Mouse (Mus musculus) heart, embryonic 10.5 days (tissue): ENCODE data around the gene Nupr1. TPM values are rescaled to one million over a fixed set of nuclear protein-coding genes. Genes with fewer than 3 reads are reported as not detected.
"Not testable (repeated sequence)": the region's sequence is repeated elsewhere in the genome, so short reads cannot be mapped to it uniquely, and the experiment has no call there.

Experiments used
- DNase-seq: peaks from one replicate; pipeline ENCODE4 v3.0.0-alpha.2; 2017; ENCODE audit warnings: low spot score
- H3K27ac ChIP-seq: fragments of 300-500 bp; sonication (generic); 2 replicates; pipeline ENCODE4 v1.5.1; 2016; ENCODE audit warnings: mild to moderate bottlenecking
- H3K27me3 ChIP-seq: fragments of 300-500 bp; sonication (generic); 2 replicates; pipeline ENCODE4 v1.6.1; 2016; ENCODE audit warnings: mild to moderate bottlenecking; ENCODE audit not compliant: poor library complexity, insufficient read depth, severe bottlenecking
- H3K36me3 ChIP-seq: fragments of 300-500 bp; sonication (generic); 2 replicates; pipeline ENCODE4 v1.6.1; 2016; ENCODE audit warnings: mild to moderate bottlenecking, moderate library complexity
- H3K4me1 ChIP-seq: fragments of 300-500 bp; sonication (generic); 2 replicates; pipeline ENCODE4 v1.6.1; 2016; ENCODE audit warnings: mild to moderate bottlenecking
- H3K4me3 ChIP-seq: fragments of 300-500 bp; sonication (generic); 2 replicates; pipeline ENCODE4 v1.5.1; 2016; ENCODE audit warnings: mild to moderate bottlenecking, moderate library complexity
- H3K9me3 ChIP-seq: fragments of 300-500 bp; sonication (generic); 2 replicates; pipeline ENCODE4 v1.6.1; 2016; ENCODE audit warnings: mild to moderate bottlenecking, moderate library complexity
- WGBS: fragments of 180-500 bp; shearing (Covaris S2); methylation state at CpG from one replicate; pipeline ENCODE4 v1.1.7; 2016; 5-methylcytosine and 5-hydroxymethylcytosine counted together
- polyA plus RNA-seq: library from polyadenylated mRNA; unstranded; fragments of >200 nt; fragmentation: Nextera tagmentation; extraction: Ambion mirVana; gene quantifications from 2 replicates; pipeline ENCODE4 v1.2.1, GENCODE M21; 2016

Gene Nupr1
- polyA plus RNA-seq, 1 experiment from 2014 or later: 1.2 TPM

GRCm38 (mm10) chr7:126659771-126660170 lies 29.1 kb upstream of the Nupr1 start:
- Histone ChIP-seq H3K4me3 (no peak overlapping the region), H3K36me3 (peaks cover 18% of the 10 kb centered on the region), H3K27ac (no peak overlapping the region), H3K27me3 (no peaks in the 10 kb centered on the region), H3K4me1 (no peaks in the 10 kb centered on the region), H3K9me3 (no peaks in the 10 kb centered on the region)
- DNase-seq: no peak
- WGBS: 87% methylated on average over 3 of the region's 3 CpGs

GRCm38 (mm10) chr7:126657522-126657921 lies 26.9 kb upstream of the Nupr1 start:
- DNase-seq: no peak
- H3K4me1 ChIP-seq: no peaks in the 10 kb centered on the region
- H3K4me3 ChIP-seq: no peak overlapping the region
- H3K27ac ChIP-seq: no peak overlapping the region
- H3K36me3 ChIP-seq: peaks cover 3% of the 10 kb centered on the region; the same call in 1 of the 2 replicates
- no peaks in the 10 kb centered on the region for H3K9me3 ChIP-seq
- WGBS: 93% methylated on average over 1 of the region's 1 CpGs
- no peaks in the 10 kb centered on the region for H3K27me3 ChIP-seq

- Histone ChIP-seq H3K27ac (no peak overlapping the region), H3K27me3 (no peaks in the 10 kb centered on the region), H3K4me1 (no peaks in the 10 kb centered on the region), H3K36me3 (no peaks in the 10 kb centered on the region), H3K9me3 (no peaks in the 10 kb centered on the region), H3K4me3 (no peak overlapping the region)
- WGBS: 86% methylated on average over 3 of the region's 3 CpGs
- no peak for DNase-seq
These were observed 25.0 kb upstream of the Nupr1 start for GRCm38 (mm10) chr7:126655695-126656094.

- H3K4me1 ChIP-seq: peaks cover 11% of the 10 kb centered on the region
- H3K27me3 ChIP-seq: no peaks in the 10 kb centered on the region
- DNase-seq: no peak
- 77% methylated on average over 2 of the region's 2 CpGs for WGBS
- H3K9me3 ChIP-seq: no peaks in the 10 kb centered on the region
- H3K4me3 ChIP-seq: no peak overlapping the region
- no peaks in the 10 kb centered on the region for H3K36me3 ChIP-seq
- H3K27ac ChIP-seq: no peak overlapping the region
These were observed 23.3 kb upstream of the Nupr1 start for GRCm38 (mm10) chr7:126653991-126654390.

GRCm38 (mm10) chr7:126650852-126651251 lies 20.2 kb upstream of the Nupr1 start:
- H3K4me1 ChIP-seq: peaks cover 11% of the 10 kb centered on the region
- H3K27me3 ChIP-seq: no peaks in the 10 kb centered on the region
- no peak overlapping the region for H3K4me3 ChIP-seq
- WGBS: 44% methylated on average over 2 of the region's 2 CpGs
- no peaks in the 10 kb centered on the region for H3K36me3 ChIP-seq
- no peak for DNase-seq
- no peak overlapping the region for H3K27ac ChIP-seq
- H3K9me3 ChIP-seq: no peaks in the 10 kb centered on the region

- Histone ChIP-seq H3K27ac (peak within 1 kb of the TSS; percentile 89), H3K27me3 (no peaks in the 10 kb centered on the region), H3K4me1 (peaks cover 11% of the 10 kb centered on the region), H3K4me3 (peak within 1 kb of the TSS; percentile 68), H3K36me3 (no peaks in the 10 kb centered on the region), H3K9me3 (no peaks in the 10 kb centered on the region)
- DNase-seq: peak; percentile 94
- 1% methylated on average over 57 of the region's 57 CpGs for WGBS
These were observed 18.8 kb upstream of the Nupr1 start, which contains the start of gene Sgf29 for GRCm38 (mm10) chr7:126649231-126650051. Gene Sgf29, plus strand, starts transcription at chr7:126649309.

GRCm38 (mm10) chr7:126648486-126648885 lies 17.8 kb upstream of the Nupr1 start:
- H3K4me3 ChIP-seq: peak overlapping the region; percentile 68
- H3K4me1 ChIP-seq: peaks cover 11% of the 10 kb centered on the region
- no peaks in the 10 kb centered on the region for H3K36me3 ChIP-seq
- WGBS: 71% methylated on average over 4 of the region's 4 CpGs
- DNase-seq: no peak
- H3K27me3 ChIP-seq: no peaks in the 10 kb centered on the region
- H3K9me3 ChIP-seq: no peaks in the 10 kb centered on the region
- H3K27ac ChIP-seq: no peak overlapping the region

- Histone ChIP-seq H3K27ac (no peak overlapping the region), H3K9me3 (no peaks in the 10 kb centered on the region), H3K4me3 (no peak overlapping the region), H3K4me1 (peaks cover 11% of the 10 kb centered on the region), H3K27me3 (no peaks in the 10 kb centered on the region), H3K36me3 (no peaks in the 10 kb centered on the region)
- no peak for DNase-seq
- WGBS: 58% methylated on average over 5 of the region's 5 CpGs
These were observed 15.0 kb upstream of the Nupr1 start for GRCm38 (mm10) chr7:126645708-126646107.

GRCm38 (mm10) chr7:126644914-126645313 lies 14.3 kb upstream of the Nupr1 start:
- Histone ChIP-seq H3K27ac (no peak overlapping the region), H3K27me3 (no peaks in the 10 kb centered on the region), H3K4me3 (no peak overlapping the region), H3K4me1 (peaks cover 6% of the 10 kb centered on the region), H3K9me3 (no peaks in the 10 kb centered on the region), H3K36me3 (no peaks in the 10 kb centered on the region)
- DNase-seq: no peak

- Histone ChIP-seq H3K4me3 (no peak overlapping the region), H3K4me1 (peaks cover under 1% of the 10 kb centered on the region; the same call in 1 of the 2 replicates), H3K36me3 (no peaks in the 10 kb centered on the region), H3K27ac (no peak overlapping the region), H3K9me3 (no peaks in the 10 kb centered on the region), H3K27me3 (no peaks in the 10 kb centered on the region)
- 70% methylated on average over 3 of the region's 3 CpGs for WGBS
- no peak for DNase-seq
These were observed 13.7 kb upstream of the Nupr1 start for GRCm38 (mm10) chr7:126644345-126644744.

- 61% methylated on average over 3 of the region's 3 CpGs for WGBS
- H3K27me3 ChIP-seq, H3K4me1 ChIP-seq, H3K36me3 ChIP-seq, H3K27ac ChIP-seq, H3K4me3 ChIP-seq, DNase-seq, H3K9me3 ChIP-seq: not testable (repeated sequence)
These were observed 12.6 kb upstream of the Nupr1 start for GRCm38 (mm10) chr7:126643244-126643617.

- no peaks in the 10 kb centered on the region for H3K27me3 ChIP-seq
- no peaks in the 10 kb centered on the region for H3K9me3 ChIP-seq
- H3K36me3 ChIP-seq: no peaks in the 10 kb centered on the region
- no peaks in the 10 kb centered on the region for H3K4me1 ChIP-seq
- H3K27ac ChIP-seq: no peak overlapping the region
- H3K4me3 ChIP-seq: no peak overlapping the region
- no peak for DNase-seq
- 67% methylated on average over 5 of the region's 5 CpGs for WGBS
These were observed 12.0 kb upstream of the Nupr1 start for GRCm38 (mm10) chr7:126642545-126643243.

- no peak for DNase-seq
- Histone ChIP-seq H3K27ac (no peak overlapping the region), H3K4me1 (no peaks in the 10 kb centered on the region), H3K27me3 (peaks cover 7% of the 10 kb centered on the region; the same call in 1 of the 2 replicates), H3K9me3 (no peaks in the 10 kb centered on the region), H3K36me3 (no peaks in the 10 kb centered on the region), H3K4me3 (no peak overlapping the region)
- 19% methylated on average over 4 of the region's 4 CpGs for WGBS
These were observed 6.3 kb upstream of the Nupr1 start for GRCm38 (mm10) chr7:126636733-126637520.
